Mouse (Mus musculus) small intestine, adult 10 weeks (tissue): ENCODE results near the gene Abcg4. TPM values are rescaled to one million over a fixed set of nuclear protein-coding genes. Genes with fewer than 3 reads are reported as not detected.

ENCODE experiments used
- polyA plus RNA-seq: library from polyadenylated mRNA; stranded (reverse); fragments of 350-450 nt; fragmentation: Illumina TruSeq; extraction: RNeasy Lipid Tissue Mini Kit (QIAGEN cat#74804); gene quantifications from one replicate; pipeline ENCODE4 v1.2.3, GENCODE M21; 2014; ENCODE audit warnings: low replicate concordance

The Abcg4 gene
- polyA plus RNA-seq = not detected

GRCm38 (mm10) chr9:44288076-44288958 lies at the start of gene Abcg4:
Gene Abcg4, minus strand, starts transcription at chr9:44288615.

GRCm38 (mm10) chr9:44334396-44335330 lies 46.2 kb upstream of the Abcg4 start, which contains the start of gene H2afx:
Gene H2afx, plus strand, starts transcription at chr9:44334694.

GRCm38 (mm10) chr9:44325768-44326370 lies 37.5 kb upstream of the Abcg4 start, which contains the start of gene Dpagt1:
Gene Dpagt1, plus strand, starts transcription at chr9:44326019.

GRCm38 (mm10) chr9:44319887-44320798 lies 31.7 kb upstream of the Abcg4 start, which contains the start of gene C2cd2l:
Gene C2cd2l, minus strand, starts transcription at chr9:44320285.

DNA sequence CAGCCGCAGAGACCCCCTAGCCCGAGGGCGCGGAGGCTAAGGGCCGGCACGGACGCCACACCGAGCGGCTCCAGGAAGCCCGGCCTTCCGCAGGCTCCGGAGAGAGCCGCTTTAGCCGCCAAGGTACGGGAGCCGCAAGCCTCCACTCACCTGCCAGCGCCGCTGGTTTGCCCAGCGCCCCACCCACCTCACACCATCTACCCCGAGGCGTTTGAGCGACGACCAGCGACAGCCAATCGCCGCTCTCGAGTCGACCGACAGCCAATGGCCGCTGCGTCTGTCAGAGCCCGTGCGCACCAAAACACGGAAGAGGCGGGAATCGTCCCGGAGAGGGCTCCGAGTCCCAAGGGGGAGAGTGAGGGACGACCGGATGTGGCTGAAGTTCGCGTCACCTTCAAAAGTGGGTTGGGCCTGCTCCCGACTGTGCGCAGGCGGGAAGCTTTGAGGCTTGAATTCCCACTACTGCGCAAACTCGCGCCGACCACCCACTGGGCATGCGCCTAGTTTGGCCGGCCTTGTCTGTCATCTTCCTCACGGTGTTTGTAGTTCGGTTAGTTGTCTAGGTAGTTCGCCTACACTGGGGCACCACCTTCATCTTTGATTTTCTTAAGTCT lies 17.2 kb upstream of the Abcg4 start, which contains the start of gene Hinfp:
Hinfp (minus strand) TSS at position 206 of the 614 bp plus-strand sequence.

GRCm38 (mm10) chr9:44268432-44268831 lies 20.0 kb downstream of the Abcg4 start, which contains the start of gene Nlrx1:
Gene Nlrx1, minus strand, starts transcription at chr9:44268599.

DNA sequence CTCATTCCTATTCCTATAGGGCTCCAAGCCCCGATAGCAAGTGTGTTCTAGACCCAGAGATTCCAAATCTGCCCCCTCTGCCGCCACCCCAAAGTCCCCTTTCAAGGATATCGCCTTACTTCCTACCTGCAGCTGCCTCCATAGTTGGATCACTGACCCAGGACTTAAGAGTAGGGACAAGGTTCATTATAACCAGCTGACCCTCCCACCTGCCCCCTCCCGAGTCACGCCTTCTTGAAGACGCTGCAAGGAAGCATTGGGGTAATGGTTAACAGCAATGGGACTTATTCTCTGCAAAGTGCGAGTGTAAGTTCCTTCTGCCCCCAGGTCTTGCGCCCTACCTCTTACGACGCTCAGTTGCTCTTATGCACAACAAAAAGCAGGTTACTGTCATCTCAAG lies 37.1 kb downstream of the Abcg4 start, which contains the start of gene Pdzd3:
Pdzd3 (minus strand) TSS at position 158 of the 400 bp plus-strand sequence.

GRCm38 (mm10) chr9:44240399-44240798 lies 48.0 kb downstream of the Abcg4 start, which contains the start of gene Ccdc153:
Gene Ccdc153, plus strand, starts transcription at chr9:44240676.

DNA sequence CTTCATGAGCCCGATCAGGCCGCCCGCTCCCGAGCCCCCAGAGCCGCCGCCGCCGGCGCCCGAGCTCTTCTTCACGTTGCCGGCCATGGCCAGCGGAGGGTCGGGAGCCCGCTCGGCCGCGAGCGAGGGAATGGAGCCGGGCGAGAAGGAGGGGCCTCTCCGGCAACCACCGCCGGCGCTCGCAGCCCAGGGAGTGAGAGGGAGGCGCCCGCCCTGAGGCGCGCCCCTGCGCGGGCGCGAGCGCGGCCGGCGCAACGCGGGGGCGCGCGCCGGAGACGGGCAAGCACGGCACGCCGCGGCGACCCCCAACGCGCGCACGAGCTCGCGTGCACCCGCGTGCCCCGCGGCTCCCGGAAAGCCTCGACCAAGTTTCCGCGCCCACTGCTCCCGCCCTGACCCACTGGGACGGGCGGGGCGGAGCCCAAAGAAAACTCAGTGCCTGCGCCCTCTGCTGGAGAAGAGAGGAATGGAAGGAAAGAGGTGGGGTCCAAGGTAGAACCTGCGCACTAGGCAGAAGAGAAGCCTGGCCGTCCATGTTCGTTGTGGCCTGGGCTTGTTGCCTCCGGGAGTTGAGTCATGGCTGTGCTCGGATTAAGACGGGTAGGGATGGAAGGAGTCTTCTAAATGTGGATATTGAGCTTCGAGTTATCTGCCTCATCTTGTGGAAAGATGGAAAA lies 54.5 kb downstream of the Abcg4 start, which contains the start of gene Cbl:
Cbl (minus strand) TSS at position 248 of the 677 bp plus-strand sequence.

Other genes starting within 250 kb of the Abcg4 start
- not detected for gene Thy1, start 245.2 kb downstream of the Abcg4 start, polyA plus RNA-seq
- gene Usp2, start 221.6 kb downstream of the Abcg4 start, polyA plus RNA-seq = 6.1 TPM
- gene Mfrp, start 186.9 kb downstream of the Abcg4 start, polyA plus RNA-seq = not detected
- gene C1qtnf5, start 181.4 kb downstream of the Abcg4 start, polyA plus RNA-seq = not detected
- not detected for gene Gm49380, start 175.1 kb downstream of the Abcg4 start, polyA plus RNA-seq
- 0.45 TPM for gene Rnf26, start 175.1 kb downstream of the Abcg4 start, polyA plus RNA-seq
- 3.6 TPM for gene Mcam, start 154.1 kb downstream of the Abcg4 start, polyA plus RNA-seq
- 39.1 TPM for gene Cbl, start 54.6 kb downstream of the Abcg4 start, polyA plus RNA-seq
- not detected for gene Ccdc153, start 47.9 kb downstream of the Abcg4 start, polyA plus RNA-seq
- 2.2 TPM for gene Pdzd3, start 37.1 kb downstream of the Abcg4 start, polyA plus RNA-seq
- not detected for gene Nlrx1, start 20.0 kb downstream of the Abcg4 start, polyA plus RNA-seq
- 18.5 TPM for gene Hinfp, start 17.1 kb upstream of the Abcg4 start, polyA plus RNA-seq
- gene C2cd2l, start 31.7 kb upstream of the Abcg4 start, polyA plus RNA-seq = 6.6 TPM
- 7.8 TPM for gene Dpagt1, start 37.4 kb upstream of the Abcg4 start, polyA plus RNA-seq
- 4.3 TPM for gene H2afx, start 46.1 kb upstream of the Abcg4 start, polyA plus RNA-seq
- gene Hmbs, start 55.6 kb upstream of the Abcg4 start, polyA plus RNA-seq = 18.0 TPM
- gene Vps11, start 73.1 kb upstream of the Abcg4 start, polyA plus RNA-seq = 4.8 TPM
- 7.2 TPM for gene Hyou1, start 90.9 kb upstream of the Abcg4 start, polyA plus RNA-seq
- gene Slc37a4, start 108.2 kb upstream of the Abcg4 start, polyA plus RNA-seq = 21.7 TPM
- 316 TPM for gene Rps25, start 118.5 kb upstream of the Abcg4 start, polyA plus RNA-seq
- 40.2 TPM for gene Trappc4, start 119.0 kb upstream of the Abcg4 start, polyA plus RNA-seq
- 16.5 TPM for gene Ccdc84, start 130.0 kb upstream of the Abcg4 start, polyA plus RNA-seq
- gene Foxr1, start 152.5 kb upstream of the Abcg4 start, polyA plus RNA-seq = not detected
- gene Upk2, start 166.4 kb upstream of the Abcg4 start, polyA plus RNA-seq = not detected
- gene Bcl9l, start 194.2 kb upstream of the Abcg4 start, polyA plus RNA-seq = 0.89 TPM